Mouse (Mus musculus): ENCODE results near the gene Hk2.

Hk2 gene

GRCm38 (mm10) chr6:82740868-82741517 lies 33.3 kb downstream of the Hk2 start:
- DNase-seq (ENCODE audit: low read depth, low spot score) = no peak

- DNase-seq (ENCODE audit: low read depth, low spot score) = peak; percentile 19
Observed at GRCm38 (mm10) chr6:82740269-82740668, 34.0 kb downstream of the Hk2 start.

GRCm38 (mm10) chr6:82737634-82738540 lies 36.4 kb downstream of the Hk2 start:
- no peak for DNase-seq (ENCODE audit: low read depth, low spot score)

- no peak for DNase-seq (ENCODE audit: low read depth, low spot score)
Observed at GRCm38 (mm10) chr6:82736626-82737600, 37.3 kb downstream of the Hk2 start.

- DNase-seq (ENCODE audit: low read depth, low spot score) = no peak
Observed at GRCm38 (mm10) chr6:82735347-82735746, 38.9 kb downstream of the Hk2 start.

- no peak for DNase-seq (ENCODE audit: low read depth, low spot score)
Observed at GRCm38 (mm10) chr6:82728635-82729034, 45.6 kb downstream of the Hk2 start.

GRCm38 (mm10) chr6:82727206-82727605 lies 47.0 kb downstream of the Hk2 start:
- no peak for DNase-seq (ENCODE audit: low read depth, low spot score)

- DNase-seq (ENCODE audit: low read depth, low spot score) = no peak
Observed at GRCm38 (mm10) chr6:82723321-82723720, 50.9 kb downstream of the Hk2 start.

- DNase-seq (ENCODE audit: low read depth, low spot score) = no peak
Observed at GRCm38 (mm10) chr6:82716126-82716525, 58.1 kb downstream of the Hk2 start.

GRCm38 (mm10) chr6:82715653-82716052 lies 58.6 kb downstream of the Hk2 start:
- DNase-seq (ENCODE audit: low read depth, low spot score) = no peak

GRCm38 (mm10) chr6:82715253-82715652 lies 59.0 kb downstream of the Hk2 start:
- DNase-seq (ENCODE audit: low read depth, low spot score) = no peak

- DNase-seq (ENCODE audit: low read depth, low spot score) = no peak
Observed at GRCm38 (mm10) chr6:82714841-82715240, 59.4 kb downstream of the Hk2 start.

- peak; percentile 21 for DNase-seq (ENCODE audit: low read depth, low spot score)
Observed at GRCm38 (mm10) chr6:82714243-82714642, 60.0 kb downstream of the Hk2 start.

GRCm38 (mm10) chr6:82707742-82708141 lies 66.5 kb downstream of the Hk2 start:
- no peak for DNase-seq (ENCODE audit: low read depth, low spot score)

GRCm38 (mm10) chr6:82707241-82707640 lies 67.0 kb downstream of the Hk2 start:
- DNase-seq (ENCODE audit: low read depth, low spot score) = no peak

- DNase-seq (ENCODE audit: low read depth, low spot score) = no peak
Observed at GRCm38 (mm10) chr6:82705221-82705620, 69.0 kb downstream of the Hk2 start, which contains the start of gene Pole4. Gene Pole4 (minus strand): TSS chr6:82705365.

GRCm38 (mm10) chr6:82703710-82704109 lies 70.5 kb downstream of the Hk2 start:
- no peak for DNase-seq (ENCODE audit: low read depth, low spot score)

GRCm38 (mm10) chr6:82702593-82703017 lies 71.6 kb downstream of the Hk2 start:
- DNase-seq (ENCODE audit: low read depth, low spot score) = peak; percentile 53

- DNase-seq (ENCODE audit: low read depth, low spot score) = no peak
Observed at GRCm38 (mm10) chr6:82701296-82701695, 73.0 kb downstream of the Hk2 start.

GRCm38 (mm10) chr6:82699831-82700230 lies 74.4 kb downstream of the Hk2 start:
- DNase-seq (ENCODE audit: low read depth, low spot score) = no peak

- DNase-seq (ENCODE audit: low read depth, low spot score) = no peak
Observed at GRCm38 (mm10) chr6:82696736-82697135, 77.5 kb downstream of the Hk2 start.

GRCm38 (mm10) chr6:82694668-82695067 lies 79.6 kb downstream of the Hk2 start:
- DNase-seq (ENCODE audit: low read depth, low spot score) = no peak
